Mouse (Mus musculus) adrenal gland, postnatal 0 days (tissue): ENCODE measurements around the gene Olfr123. TPM values are rescaled to one million over a fixed set of nuclear protein-coding genes. Genes with fewer than 3 reads are reported as not detected.

Experiments
- polyA plus RNA-seq: library from polyadenylated mRNA; unstranded; fragments of >200 nt; fragmentation: Nextera tagmentation; extraction: Ambion mirVana; gene quantifications from 2 replicates; pipeline ENCODE4 v1.2.1, GENCODE M21; 2015

Gene Olfr123
- polyA plus RNA-seq, result not detected in 2 replicates

DNA sequence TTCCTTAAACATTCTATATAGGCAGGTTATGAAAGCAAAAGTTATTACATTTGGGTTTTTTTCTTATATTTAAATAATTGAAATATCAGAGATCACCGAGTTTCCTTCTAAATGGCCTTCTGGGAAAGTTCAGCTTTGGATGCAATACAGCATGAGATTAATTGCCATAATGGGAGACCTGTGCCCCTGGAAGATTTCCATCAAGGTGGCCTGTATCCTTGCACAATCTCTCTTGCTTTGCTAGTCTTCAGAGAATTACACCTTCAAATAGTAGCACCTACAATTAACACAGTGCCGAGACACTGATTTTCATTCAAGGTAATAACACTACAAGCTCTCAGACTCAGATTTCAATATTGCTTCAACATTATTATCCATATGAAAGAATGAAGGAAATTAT lies at the start of gene Olfr123:
TSS of gene Olfr123 (plus strand) at position 301 of the 400 bp plus-strand sequence.

GRCm38 (mm10) chr17:37768307-37768706 lies 25.0 kb upstream of the Olfr123 start, which contains the start of gene Olfr122:
Gene Olfr122 (plus strand): TSS chr17:37768607.

DNA sequence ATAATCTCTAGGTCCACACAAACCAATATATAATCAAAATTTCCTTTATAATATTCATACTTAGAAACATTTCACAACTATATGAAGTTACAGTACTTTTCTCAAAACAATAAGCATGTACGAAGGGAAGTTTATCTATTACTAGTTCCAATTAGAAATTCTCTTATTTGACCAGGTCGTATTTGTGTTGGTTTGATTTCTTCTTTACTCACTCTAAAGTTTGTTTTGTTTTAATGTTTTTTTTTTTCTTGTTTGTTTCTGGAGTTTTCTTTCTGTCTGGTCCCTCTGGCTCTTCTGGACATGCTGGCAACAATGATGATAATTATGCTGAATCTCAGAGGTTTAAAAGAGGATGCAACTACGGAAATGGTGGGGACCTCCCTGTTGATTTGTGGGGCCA lies 6.3 kb downstream of the Olfr123 start, which contains the start of gene Olfr124:
TSS of gene Olfr124 (plus strand) at position 301 of the 400 bp plus-strand sequence.

GRCm38 (mm10) chr17:37832649-37833048 lies 39.3 kb downstream of the Olfr123 start, which contains the start of gene Olfr125:
Gene Olfr125 (plus strand): TSS chr17:37832949.

DNA sequence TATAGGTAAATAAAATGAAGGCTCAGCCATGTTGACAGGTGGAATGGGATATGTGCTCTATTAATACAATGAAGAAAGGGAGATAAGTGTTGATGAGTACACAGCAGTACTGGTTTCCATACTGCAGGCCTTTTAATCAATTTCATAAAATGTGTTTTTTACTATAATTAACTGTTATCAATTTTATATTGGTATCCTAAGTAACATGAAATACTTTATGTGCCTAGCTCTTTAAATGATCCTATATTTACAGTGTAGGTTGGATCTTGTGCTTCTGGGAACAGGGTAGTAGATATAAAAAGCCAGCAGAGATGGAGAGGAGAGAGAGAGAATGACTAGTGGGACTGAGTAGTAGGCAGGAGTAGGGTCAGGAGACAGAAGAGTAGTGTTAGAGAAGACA lies 53.9 kb downstream of the Olfr123 start, which contains the start of gene Olfr126:
TSS of gene Olfr126 (plus strand) at position 301 of the 400 bp plus-strand sequence.

Other genes with a start within 250 kb of the Olfr123 start
- gene Olfr112, start 224.1 kb upstream of the Olfr123 start, polyA plus RNA-seq, result not detected in 2 replicates
- not detected in 2 replicates for gene Olfr113, start 215.9 kb upstream of the Olfr123 start, polyA plus RNA-seq
- not detected in 2 replicates for gene Olfr114, start 200.8 kb upstream of the Olfr123 start, polyA plus RNA-seq
- not detected in 2 replicates for gene Olfr115, start 166.4 kb upstream of the Olfr123 start, polyA plus RNA-seq
- not detected in 2 replicates for gene Olfr116, start 166.3 kb upstream of the Olfr123 start, polyA plus RNA-seq
- not detected in 2 replicates for gene Olfr117, start 129.7 kb upstream of the Olfr123 start, polyA plus RNA-seq
- not detected in 2 replicates for gene Olfr118, start 126.5 kb upstream of the Olfr123 start, polyA plus RNA-seq
- not detected in 2 replicates for gene Olfr119, start 97.0 kb upstream of the Olfr123 start, polyA plus RNA-seq
- not detected in 2 replicates for gene Olfr120, start 71.7 kb upstream of the Olfr123 start, polyA plus RNA-seq
- not detected in 2 replicates for gene Olfr121, start 44.7 kb upstream of the Olfr123 start, polyA plus RNA-seq
- gene Olfr122, start 24.9 kb upstream of the Olfr123 start, polyA plus RNA-seq, result not detected in 2 replicates
- gene Olfr124, start 6.4 kb downstream of the Olfr123 start, polyA plus RNA-seq, result not detected in 2 replicates
- gene Olfr125, start 39.4 kb downstream of the Olfr123 start, polyA plus RNA-seq, result not detected in 2 replicates
- not detected in 2 replicates for gene Olfr126, start 54.0 kb downstream of the Olfr123 start, polyA plus RNA-seq
- gene Olfr127, start 106.9 kb downstream of the Olfr123 start, polyA plus RNA-seq, result not detected in 2 replicates
- not detected in 2 replicates for gene Olfr128, start 127.0 kb downstream of the Olfr123 start, polyA plus RNA-seq
- gene Olfr761, start 159.6 kb downstream of the Olfr123 start, polyA plus RNA-seq, result not detected in 2 replicates